Mouse (Mus musculus) bone marrow macrophage, adult 2 months (primary cell): ENCODE results near the gene Scg5. TPM values are rescaled to one million over a fixed set of nuclear protein-coding genes. Genes with fewer than 3 reads are reported as not detected.

Experiments used
- H3K27ac ChIP-seq: 2 replicates; pipeline ENCODE4 v1.5.1; 2012; ENCODE audit warnings: low read depth, low read length; ENCODE audit not compliant: insufficient read depth
- H3K4me1 ChIP-seq: 2 replicates; pipeline ENCODE4 v1.6.1; 2012; ENCODE audit warnings: low read length; ENCODE audit not compliant: control insufficient read depth, insufficient read depth
- H3K4me3 ChIP-seq: 2 replicates; pipeline ENCODE4 v1.5.1; 2012; ENCODE audit warnings: mild to moderate bottlenecking, low read length, moderate library complexity; ENCODE audit not compliant: insufficient read depth
- CTCF ChIP-seq: IDR thresholded peaks from 2 replicates; pipeline ENCODE4 v1.5.1; 2012; ENCODE audit warnings: low read depth, mild to moderate bottlenecking, low read length, moderate library complexity
- POLR2A ChIP-seq: IDR thresholded peaks from 2 replicates; pipeline ENCODE4 v1.6.1; 2012; ENCODE audit warnings: mild to moderate bottlenecking, low read depth, low read length, borderline replicate concordance
- polyA plus RNA-seq: library from polyadenylated mRNA; stranded (reverse); fragments of >200 nt; gene quantifications from 2 replicates; pipeline ENCODE4 v1.2.4, GENCODE M21; 2012; ENCODE audit not compliant: missing spikeins, insufficient read depth, insufficient read length

The Scg5 gene
- polyA plus RNA-seq, 1 experiment: not detected

GRCm38 (mm10) chr2:113781107-113781506 is 47.8 kb downstream of the Scg5 start:
- TF ChIP-seq CTCF (no peak), POLR2A (no peak)
- Histone ChIP-seq H3K4me3 (no peak overlapping the region), H3K27ac (no peak overlapping the region), H3K4me1 (no peaks in the 10 kb centered on the region)

GRCm38 (mm10) chr2:113779336-113779735 is 49.6 kb downstream of the Scg5 start:
- TF ChIP-seq CTCF: no peak
- TF ChIP-seq POLR2A: no peak
- no peaks in the 10 kb centered on the region for H3K4me1 ChIP-seq

GRCm38 (mm10) chr2:113778036-113778435 is 50.9 kb downstream of the Scg5 start:
- Histone ChIP-seq H3K27ac (no peak overlapping the region), H3K4me1 (no peaks in the 10 kb centered on the region), H3K4me3 (no peak overlapping the region)
- TF ChIP-seq POLR2A: no peak
- TF ChIP-seq CTCF: no peak

More at GRCm38 (mm10) chr2:113779336-113779735, 49.6 kb downstream of the Scg5 start:
- H3K27ac ChIP-seq: no peak overlapping the region
- H3K4me3 ChIP-seq: no peak overlapping the region

GRCm38 (mm10) chr2:113776297-113776696 is 52.6 kb downstream of the Scg5 start:
- no peaks in the 10 kb centered on the region for H3K4me1 ChIP-seq
- H3K4me3 ChIP-seq: no peak overlapping the region
- TF ChIP-seq POLR2A: no peak
- TF ChIP-seq CTCF: no peak
- H3K27ac ChIP-seq: no peak overlapping the region

- no peaks in the 10 kb centered on the region for H3K4me1 ChIP-seq
- no peak overlapping the region for H3K27ac ChIP-seq
- H3K4me3 ChIP-seq: no peak overlapping the region
- TF ChIP-seq CTCF (no peak), POLR2A (no peak)
These were observed 54.6 kb downstream of the Scg5 start for GRCm38 (mm10) chr2:113774150-113774805.

- H3K27ac ChIP-seq: no peak overlapping the region
- H3K4me1 ChIP-seq: no peaks in the 10 kb centered on the region
- no peak for TF ChIP-seq POLR2A
- TF ChIP-seq CTCF: no peak
- H3K4me3 ChIP-seq: no peak overlapping the region
These were observed 60.2 kb downstream of the Scg5 start for GRCm38 (mm10) chr2:113768541-113769303.

GRCm38 (mm10) chr2:113765885-113766284 is 63.0 kb downstream of the Scg5 start:
- no peak overlapping the region for H3K27ac ChIP-seq
- H3K4me3 ChIP-seq: no peak overlapping the region
- no peaks in the 10 kb centered on the region for H3K4me1 ChIP-seq
- no peak for TF ChIP-seq POLR2A
- no peak for TF ChIP-seq CTCF

- H3K27ac ChIP-seq: no peak overlapping the region
- TF ChIP-seq CTCF: no peak
- TF ChIP-seq POLR2A: no peak
These were observed 64.0 kb downstream of the Scg5 start for GRCm38 (mm10) chr2:113764968-113765367.

GRCm38 (mm10) chr2:113758311-113759161 is 70.4 kb downstream of the Scg5 start, which contains the start of gene Grem1:
TSS of gene Grem1 (minus strand) at chr2:113758646.
- TF ChIP-seq CTCF: no peak
- TF ChIP-seq POLR2A: no peak
- H3K4me1 ChIP-seq: no peaks in the 10 kb centered on the region
- no peak within 1 kb of the TSS for H3K27ac ChIP-seq
- H3K4me3 ChIP-seq: peak within 1 kb of the TSS; percentile 38

More at GRCm38 (mm10) chr2:113764968-113765367, 64.0 kb downstream of the Scg5 start:
- H3K4me1 ChIP-seq: no peaks in the 10 kb centered on the region
- no peak overlapping the region for H3K4me3 ChIP-seq
